Mouse (Mus musculus) retina, postnatal 7 days (tissue): ENCODE results near the gene Arpc3.
"Not testable (repeated sequence)": the region's sequence is repeated elsewhere in the genome, so short reads cannot be mapped to it uniquely, and the experiment has no call there.

ENCODE experiments used
- DNase-seq: peaks from one replicate; pipeline ENCODE4 v3.0.0-alpha.2; 2012; ENCODE audit warnings: low read depth, low spot score

The Arpc3 gene

DNA sequence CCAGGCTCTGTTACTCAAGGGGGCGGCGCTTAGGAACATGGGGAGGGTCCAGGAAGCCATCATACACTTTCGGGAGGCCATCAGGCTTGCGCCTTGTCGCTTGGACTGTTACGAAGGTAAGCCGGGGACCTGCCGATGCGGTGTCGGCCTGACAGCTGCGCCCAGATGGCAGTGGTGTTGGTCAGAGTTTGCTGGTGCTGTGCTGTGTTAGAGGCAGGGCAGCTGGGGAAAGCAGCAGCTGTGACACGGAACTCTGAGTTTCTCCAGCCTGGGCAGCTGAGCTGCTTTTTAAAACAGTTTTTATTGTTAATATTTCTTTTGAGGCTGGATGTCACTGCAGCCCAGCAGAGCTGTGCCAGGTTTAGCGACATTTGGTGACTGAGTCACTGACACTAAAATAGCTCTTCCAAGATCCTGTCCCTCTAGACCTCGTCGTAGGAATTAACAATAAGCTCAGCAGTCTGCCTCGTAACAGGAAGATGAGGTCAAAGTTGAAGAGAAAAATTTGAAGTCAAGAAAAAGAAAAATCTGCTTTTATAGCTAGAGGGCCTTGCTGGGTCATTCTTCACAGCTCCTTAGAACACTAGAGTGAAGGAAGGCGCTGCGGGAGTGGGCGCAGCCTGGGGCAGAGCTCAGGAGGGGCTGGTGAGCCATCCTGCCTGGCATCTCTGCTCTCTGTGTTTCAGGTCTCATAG, 47.9 kb downstream of the Arpc3 start:
- DNase-seq = no peak

DNA sequence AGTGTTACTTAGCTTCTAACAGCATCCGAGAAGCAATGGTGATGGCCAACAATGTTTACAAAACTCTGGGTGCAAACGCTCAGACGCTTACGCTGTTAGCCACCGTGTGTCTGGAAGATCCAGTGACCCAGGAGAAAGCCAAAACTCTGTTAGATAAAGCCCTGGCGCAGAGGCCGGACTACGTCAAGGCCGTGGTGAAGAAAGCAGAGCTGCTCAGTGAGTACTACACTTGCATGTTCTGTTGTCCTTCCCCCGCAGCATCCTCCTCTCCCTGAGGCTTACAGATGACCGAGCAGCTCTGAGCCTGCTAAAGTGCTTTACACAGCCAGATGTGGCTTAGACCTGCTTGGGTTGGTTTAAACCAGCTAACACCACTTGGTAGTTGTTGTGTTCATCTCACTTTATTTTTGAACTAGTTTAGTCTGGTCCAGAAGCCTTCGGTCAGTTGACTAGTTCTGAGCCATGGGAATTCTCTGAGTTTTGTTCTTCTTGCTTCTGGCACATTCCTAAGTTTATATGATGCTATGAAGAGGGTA, 48.5 kb downstream of the Arpc3 start:
- DNase-seq = no peak

DNA sequence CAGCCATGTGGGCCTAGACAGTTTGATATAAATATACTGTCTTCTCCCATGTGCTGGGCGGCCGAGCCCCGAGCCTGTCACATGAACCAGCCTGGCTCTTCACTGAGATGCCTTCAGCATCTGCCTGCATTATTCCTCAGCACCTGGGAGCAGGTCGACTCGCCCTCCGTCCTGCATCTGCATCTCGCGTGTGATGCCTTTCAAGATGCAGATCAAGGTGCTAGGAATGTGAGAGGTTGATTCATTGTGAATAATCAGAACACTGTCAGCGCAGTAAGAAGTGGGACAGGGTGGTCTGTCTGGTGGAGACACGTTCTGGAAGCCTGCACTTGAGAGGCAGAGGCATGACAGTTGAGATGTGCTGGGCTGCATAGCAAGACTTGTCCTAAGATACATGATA, 52.8 kb downstream of the Arpc3 start:
- no peak for DNase-seq

DNA sequence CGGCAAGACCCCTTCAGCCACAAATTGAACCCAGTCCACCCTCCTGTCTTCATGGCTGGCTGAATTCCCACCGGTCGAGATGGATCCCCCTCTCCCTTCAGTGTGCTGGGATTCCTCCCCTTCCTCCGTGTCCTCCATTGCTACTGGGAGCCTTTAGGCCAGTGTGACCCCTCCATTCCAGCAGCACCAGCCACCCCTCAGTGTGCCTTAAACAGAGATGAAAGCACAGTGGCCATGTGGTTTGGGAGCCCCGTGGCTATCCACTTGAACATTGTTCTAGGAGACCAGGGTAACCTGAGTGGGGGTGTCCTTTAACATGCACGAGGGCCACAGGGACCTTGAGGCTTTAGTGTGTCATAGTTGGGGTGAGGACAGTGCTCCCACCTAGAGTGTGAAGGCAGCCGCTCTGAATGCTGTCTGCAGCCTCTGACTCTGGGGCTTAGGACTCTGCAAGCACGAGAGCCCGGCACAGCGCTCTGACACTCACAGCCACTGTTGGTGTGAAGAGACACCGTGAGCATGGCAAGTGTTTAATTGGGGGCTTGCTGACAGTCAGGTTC, 53.5 kb downstream of the Arpc3 start:
- DNase-seq = no peak

DNA sequence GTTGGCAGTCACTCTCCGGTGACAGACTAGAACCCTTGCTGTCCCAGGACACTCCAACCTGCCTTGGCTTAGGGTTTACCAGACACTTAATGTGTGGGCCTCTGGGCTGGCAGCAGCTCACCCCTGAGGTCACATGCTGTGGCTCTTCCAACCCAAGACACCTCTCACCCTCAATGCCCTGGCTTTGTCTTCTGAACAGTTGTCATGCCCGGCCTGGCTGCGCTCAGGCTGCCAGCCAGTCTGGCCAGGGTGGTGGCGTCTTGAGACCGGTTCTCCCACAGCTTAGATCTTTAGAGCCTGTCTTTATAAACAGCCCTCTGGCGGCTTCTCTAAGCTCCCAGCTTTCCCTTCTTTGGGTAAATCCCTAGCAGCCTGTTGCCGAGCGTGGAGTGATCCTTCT, 56.2 kb downstream of the Arpc3 start:
- peak; percentile 40 for DNase-seq

DNA sequence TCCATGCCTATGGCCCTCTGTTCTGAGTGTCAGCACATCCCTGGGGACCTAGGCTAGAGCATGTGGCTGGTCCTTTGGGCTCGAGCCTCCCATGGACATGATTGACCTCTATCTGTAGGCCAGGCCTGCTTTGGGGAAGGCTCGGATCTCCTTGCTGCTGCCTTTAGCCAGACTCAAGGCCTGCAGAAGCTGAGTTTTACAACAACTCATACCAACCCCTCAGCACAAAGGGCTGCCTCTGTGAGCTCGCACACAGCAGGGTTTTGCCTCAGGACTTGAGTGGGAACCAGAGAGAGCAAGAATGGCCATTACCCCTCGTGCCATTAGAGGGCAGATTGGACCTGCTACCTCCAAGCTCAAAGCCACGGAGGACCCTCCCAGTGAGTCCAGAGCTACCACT, 57.2 kb downstream of the Arpc3 start:
- no peak for DNase-seq

DNA sequence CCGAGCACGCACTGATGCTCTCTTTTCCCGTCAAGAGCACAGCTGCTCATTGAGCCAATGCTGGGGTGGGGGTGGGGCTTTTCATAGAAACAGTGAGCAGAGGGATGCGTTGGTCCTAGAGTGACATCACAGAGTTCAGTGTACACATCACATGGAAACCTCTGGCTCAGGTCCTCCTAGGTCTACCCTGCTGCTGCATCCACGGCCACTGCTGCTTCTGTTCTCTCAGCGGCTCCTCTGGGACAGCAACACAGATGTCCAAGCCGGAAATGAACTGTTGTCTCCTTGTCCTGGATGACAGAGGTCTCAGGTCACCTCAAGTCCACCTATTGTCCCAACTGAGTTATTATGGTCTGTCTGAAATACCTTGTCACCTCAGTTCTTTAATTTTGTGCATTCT, 58.3 kb downstream of the Arpc3 start:
- DNase-seq = no peak

DNA sequence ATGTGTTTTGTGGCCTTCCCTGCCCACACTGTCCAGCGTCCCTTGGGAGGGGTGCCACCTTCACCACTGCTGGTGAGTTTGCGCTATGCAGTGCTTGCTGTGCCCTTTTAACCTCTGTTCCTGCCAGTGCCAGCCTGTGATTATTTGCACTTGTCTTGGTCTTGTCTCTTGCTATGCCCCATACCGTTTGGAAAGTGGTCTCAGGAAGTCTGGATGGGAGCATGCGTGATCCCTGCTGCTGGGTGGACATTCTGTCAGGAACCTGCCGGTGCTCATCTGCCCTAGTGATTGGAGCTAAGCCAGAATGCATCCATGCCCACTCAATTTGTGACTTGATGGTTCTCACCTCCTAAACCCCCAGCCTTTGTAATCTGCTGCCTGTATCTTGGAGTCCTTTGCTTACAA, 59.2 kb downstream of the Arpc3 start:
- no peak for DNase-seq

DNA sequence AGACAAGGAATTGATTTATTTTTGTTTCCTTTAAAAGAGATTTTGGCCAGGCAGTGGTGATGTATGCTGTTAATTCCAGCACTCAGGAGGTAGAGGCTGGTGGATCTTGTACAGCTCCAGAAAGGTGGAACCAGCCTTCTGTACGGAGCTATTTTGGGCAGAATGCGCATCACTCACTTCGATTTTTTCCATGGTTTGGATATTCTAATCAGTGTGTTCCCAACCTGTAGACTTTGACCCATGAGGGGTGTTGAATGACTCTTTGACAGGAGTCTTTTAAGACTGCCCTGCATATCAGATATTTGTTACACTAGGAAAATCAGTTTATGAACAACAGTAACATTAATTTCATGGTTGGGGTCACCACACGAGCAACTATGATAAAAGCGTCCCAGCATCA, 59.6 kb downstream of the Arpc3 start:
- no peak for DNase-seq

DNA sequence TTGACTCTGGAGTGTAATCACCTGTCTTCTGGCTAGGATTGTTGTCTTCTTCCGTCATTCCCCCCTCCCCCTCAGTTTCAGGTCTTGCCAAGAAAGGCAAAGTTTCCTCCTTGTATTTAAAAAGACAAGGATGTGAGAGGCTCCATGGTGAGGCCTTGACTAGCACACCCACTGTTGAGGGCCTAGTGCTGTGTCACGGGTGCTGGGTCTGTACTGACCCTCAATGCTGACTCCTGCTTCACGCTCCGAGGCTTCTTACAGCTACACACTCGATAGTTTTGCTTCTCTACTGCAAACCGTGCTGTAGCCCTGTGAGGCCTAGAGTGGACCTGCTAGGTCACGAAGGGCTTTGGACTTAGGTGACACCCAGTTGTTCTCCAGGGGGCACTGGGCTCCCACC, 60.5 kb downstream of the Arpc3 start:
- DNase-seq = no peak

DNA sequence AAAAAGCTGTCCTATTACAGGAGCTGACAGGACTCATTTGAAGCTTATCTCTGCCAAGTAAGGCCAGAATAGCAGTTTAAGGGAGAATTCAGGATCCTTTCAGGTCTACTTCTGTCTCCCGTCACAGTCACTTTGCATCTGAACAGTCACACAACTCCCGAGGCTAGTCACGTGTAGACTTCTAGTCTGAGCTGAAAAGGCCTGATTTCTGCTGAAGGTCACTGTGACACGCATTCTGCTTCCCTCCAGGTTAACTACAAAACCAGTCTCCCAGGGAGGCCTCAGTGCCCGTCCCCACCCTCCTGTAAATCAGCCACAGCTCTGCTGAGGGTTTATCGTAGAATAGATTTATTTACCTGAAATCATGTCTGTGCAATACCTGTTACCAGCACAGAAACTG, 61.5 kb downstream of the Arpc3 start:
- DNase-seq = no peak

DNA sequence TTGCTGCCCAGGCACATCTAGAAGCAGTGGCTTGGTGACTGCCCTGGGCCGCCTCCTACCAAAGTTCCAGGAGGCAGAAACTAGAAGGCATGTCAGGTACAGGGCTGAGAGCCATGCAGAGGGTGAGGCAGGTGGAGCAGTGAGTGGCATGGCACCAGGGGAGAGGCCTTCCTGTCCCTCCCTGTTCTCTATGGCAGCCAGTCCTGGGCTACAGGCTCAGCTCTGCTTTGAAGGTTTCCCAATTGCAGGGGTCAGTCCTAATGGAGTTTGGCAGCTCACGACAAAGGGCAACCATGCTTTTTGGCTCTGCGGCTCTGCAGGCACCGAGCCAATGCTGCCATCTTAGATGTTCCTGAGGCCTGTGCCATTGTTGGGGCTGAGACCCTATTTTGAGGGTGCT, 62.8 kb downstream of the Arpc3 start:
- no peak for DNase-seq

DNA sequence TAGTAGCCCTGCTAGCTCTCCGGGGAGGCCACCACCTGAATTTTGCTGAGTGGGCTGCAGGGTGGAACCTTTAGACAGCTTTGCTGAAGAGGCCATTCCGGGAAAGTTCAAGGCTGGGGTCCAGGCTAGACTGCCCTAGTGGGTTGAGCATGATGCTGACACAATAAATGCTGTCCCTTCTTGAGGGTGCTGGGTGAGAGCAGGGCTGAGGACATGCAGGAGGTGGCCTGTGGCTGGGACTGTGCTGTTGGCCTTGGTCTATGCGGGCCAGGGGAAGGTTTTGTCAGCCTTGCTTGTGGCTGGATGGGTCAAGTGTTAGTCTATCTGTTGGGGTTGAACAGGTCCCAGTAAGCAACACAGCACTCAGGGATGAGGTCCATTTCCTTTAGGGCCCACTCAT, 63.2 kb downstream of the Arpc3 start:
- DNase-seq = no peak

DNA sequence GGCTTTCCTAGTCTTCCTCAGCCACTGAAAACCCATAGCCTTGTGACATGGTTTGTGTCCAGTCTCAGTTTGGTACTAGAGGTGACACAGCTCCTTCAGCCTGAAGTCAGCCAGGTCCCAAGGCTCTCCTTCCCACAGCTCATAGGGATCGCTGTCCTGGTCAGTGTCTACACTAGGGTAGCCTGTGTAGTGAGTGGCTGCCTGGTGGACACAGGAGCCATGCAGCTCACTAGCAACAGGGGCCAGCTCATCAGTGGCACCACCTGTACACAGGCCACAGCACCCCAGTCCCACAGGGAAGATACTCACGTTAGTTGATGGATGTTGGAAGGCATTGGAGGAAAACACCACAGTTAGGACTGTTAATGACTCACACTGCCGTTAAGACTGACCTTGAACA, 63.9 kb downstream of the Arpc3 start:
- DNase-seq = no peak

DNA sequence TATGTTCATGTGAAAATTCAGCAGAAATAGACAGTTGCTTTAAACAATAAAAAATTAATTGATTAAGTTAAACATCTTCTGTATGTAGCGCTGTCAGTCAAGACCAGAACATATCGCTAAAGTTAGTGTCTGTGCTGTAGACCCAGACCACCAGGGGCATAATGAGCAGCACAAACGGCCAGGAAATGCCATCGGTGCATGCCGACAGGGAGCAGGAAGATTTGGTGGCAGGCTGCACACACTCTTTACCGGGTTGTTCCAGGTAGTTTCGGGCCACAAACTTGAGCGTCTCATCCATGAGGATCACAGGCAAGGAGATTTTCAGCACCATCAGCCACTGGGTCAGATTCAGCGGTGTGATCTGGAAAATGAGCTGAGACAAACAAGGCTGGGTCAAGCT, 65.4 kb downstream of the Arpc3 start:
- DNase-seq = not testable (repeated sequence)

DNA sequence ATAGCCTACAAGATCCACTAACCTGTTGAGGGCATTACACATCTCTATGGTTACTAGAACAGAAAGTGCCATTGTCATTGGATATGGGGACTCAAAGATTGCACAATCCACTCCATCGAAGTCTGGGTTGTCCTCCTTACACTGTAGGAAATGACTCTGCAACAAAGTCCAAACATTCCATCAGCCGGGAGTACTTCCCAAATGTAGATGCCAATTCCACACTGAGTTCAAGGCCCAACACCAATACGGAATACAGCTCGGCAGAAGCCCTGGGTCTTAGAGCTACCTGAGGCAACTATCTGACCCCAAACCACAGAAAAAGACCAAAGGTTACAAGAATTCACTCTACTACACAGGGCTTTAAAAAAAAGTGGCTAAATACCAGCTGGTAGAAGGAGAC, 66.4 kb downstream of the Arpc3 start:
- no peak for DNase-seq

DNA sequence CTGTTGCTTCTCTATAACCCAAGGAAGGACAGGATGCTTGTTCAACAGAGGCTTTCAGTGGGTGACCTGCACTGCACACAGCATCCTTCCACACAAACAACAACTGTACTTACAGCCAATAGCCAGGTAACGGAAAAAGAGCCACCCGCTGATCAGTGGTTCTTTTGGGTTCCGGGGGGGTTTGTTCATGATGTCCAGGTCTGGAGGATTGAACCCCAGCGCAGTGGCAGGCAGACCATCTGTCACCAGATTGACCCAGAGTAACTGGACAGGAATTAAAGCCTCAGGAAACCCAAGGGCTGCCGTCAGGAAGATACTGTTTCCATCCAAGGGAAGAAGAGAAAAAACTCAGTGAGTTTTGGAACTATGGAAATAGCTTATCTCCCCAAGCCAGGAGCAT, 67.7 kb downstream of the Arpc3 start:
- DNase-seq = no peak

DNA sequence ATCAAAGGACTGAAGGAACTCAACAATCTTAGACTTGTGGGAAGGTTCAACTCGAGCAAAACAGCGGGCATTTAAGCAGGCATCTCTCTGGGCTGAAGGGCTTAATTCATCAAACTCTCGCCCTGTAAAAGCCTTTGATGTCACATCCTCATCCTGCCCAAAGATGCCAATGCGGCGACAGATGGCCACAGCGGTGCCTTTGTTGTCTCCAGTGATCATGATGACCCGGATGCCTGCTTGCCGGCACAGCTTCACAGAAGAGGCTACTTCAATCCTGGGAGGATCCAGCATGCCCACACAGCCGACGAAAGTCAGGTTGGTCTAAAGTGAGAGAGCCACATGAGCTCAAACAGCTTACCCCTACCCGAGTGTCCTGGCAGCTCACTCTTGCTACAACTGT, 69.0 kb downstream of the Arpc3 start:
- no peak for DNase-seq

DNA sequence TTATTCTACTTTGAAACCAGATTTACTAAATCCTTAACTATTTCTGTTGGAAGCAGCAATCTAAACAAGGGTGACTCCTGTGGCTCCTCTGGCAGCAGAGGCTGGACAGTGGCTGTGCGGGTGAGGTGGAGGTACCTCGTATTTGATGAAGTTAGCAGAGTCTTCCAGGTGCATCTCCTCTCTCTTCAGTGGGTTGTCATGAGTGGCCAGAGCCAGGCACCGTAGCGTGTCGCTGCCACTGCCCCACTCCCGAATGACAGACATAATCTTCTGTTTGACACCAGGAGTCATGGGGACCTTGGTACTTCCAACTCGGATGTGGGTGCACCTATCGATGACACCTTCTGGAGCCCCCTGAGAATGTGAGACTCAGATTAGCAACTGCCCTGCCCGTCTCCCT, 69.8 kb downstream of the Arpc3 start:
- DNase-seq = no peak
